Mouse (Mus musculus) myocyte (in vitro differentiated cells): Measurements from ENCODE around the gene Sh3pxd2a. TPM values are rescaled to one million over a fixed set of nuclear protein-coding genes. Genes with fewer than 3 reads are reported as not detected.
A peak's percentile ranks its signal among the peaks of the same experiment; 100 is the strongest.

Source experiments
- H3K27me3 ChIP-seq: one replicate; pipeline ENCODE4 v1.6.1; 2011; ENCODE audit not compliant: control insufficient read depth, insufficient read depth, insufficient read length
- H3K36me3 ChIP-seq: one replicate; pipeline ENCODE4 v1.6.1; 2011; ENCODE audit not compliant: control insufficient read depth, insufficient read depth
- H3K4me2 ChIP-seq: one replicate; pipeline ENCODE4 v1.6.1; 2011; ENCODE audit warnings: low read depth, control low read depth
- H3K4me3 ChIP-seq: one replicate; pipeline ENCODE4 v1.5.1; 2011; ENCODE audit warnings: mild to moderate bottlenecking, control low read depth, moderate library complexity
- H3K79me2 ChIP-seq: one replicate; pipeline ENCODE4 v1.6.1; 2011; ENCODE audit not compliant: control insufficient read depth, insufficient read depth
- H3ac ChIP-seq: one replicate; pipeline ENCODE4 v1.6.1; 2011; ENCODE audit not compliant: control insufficient read depth, insufficient read length
- CEBPB ChIP-seq: IDR thresholded peaks from 2 replicates; pipeline ENCODE4 v1.6.1; 2011; ENCODE audit warnings: mild to moderate bottlenecking, moderate library complexity; ENCODE audit not compliant: poor library complexity, insufficient read depth, severe bottlenecking
- E2F4 ChIP-seq: IDR thresholded peaks from one replicate; pipeline ENCODE4 v1.6.1; 2011; ENCODE audit warnings: mild to moderate bottlenecking, control low read depth, moderate library complexity; ENCODE audit not compliant: insufficient read depth
- MAX ChIP-seq: IDR thresholded peaks from one replicate; pipeline ENCODE4 v1.6.1; 2011; ENCODE audit warnings: low read depth, mild to moderate bottlenecking, control low read depth
- MYOD1 ChIP-seq, 3 experiments: IDR thresholded peaks; one replicate each; pipeline ENCODE4 v1.6.1; 2011; ENCODE audit warnings: control low read depth in 2 of 3, low read depth in 2 of 3, mild to moderate bottlenecking in 2 of 3, moderate library complexity in 1 of 3; ENCODE audit not compliant: insufficient read length in 2 of 3, control insufficient read depth in 1 of 3
- MYOG ChIP-seq, 3 experiments: IDR thresholded peaks; one replicate each; pipeline ENCODE4 v1.6.1; 2011; ENCODE audit warnings: control low read depth in 2 of 3, low read depth in 2 of 3, mild to moderate bottlenecking in 2 of 3; ENCODE audit not compliant: insufficient read length in 2 of 3, control insufficient read depth in 1 of 3, insufficient read depth in 1 of 3
- POLR2A ChIP-seq: IDR thresholded peaks from one replicate; pipeline ENCODE4 v1.6.1; 2011; ENCODE audit warnings: low read depth, mild to moderate bottlenecking, control low read depth, moderate library complexity; ENCODE audit not compliant: insufficient read length
- POLR2AphosphoS2 ChIP-seq: IDR thresholded peaks from one replicate; pipeline ENCODE4 v1.6.1; 2011; ENCODE audit warnings: low read depth, control low read depth; ENCODE audit not compliant: insufficient read length
- REST ChIP-seq: IDR thresholded peaks from one replicate; pipeline ENCODE4 v1.6.1; 2011; ENCODE audit warnings: mild to moderate bottlenecking, control low read depth, moderate library complexity; ENCODE audit not compliant: insufficient read depth, insufficient read length
- SRF ChIP-seq: IDR thresholded peaks from one replicate; pipeline ENCODE4 v1.6.1; 2011; ENCODE audit warnings: low read depth; ENCODE audit not compliant: control insufficient read depth, insufficient read length
- TCF12 ChIP-seq: IDR thresholded peaks from one replicate; pipeline ENCODE4 v1.6.1; 2011; ENCODE audit warnings: mild to moderate bottlenecking, control low read depth; ENCODE audit not compliant: poor library complexity, insufficient read depth, severe bottlenecking
- TCF3 ChIP-seq: IDR thresholded peaks from one replicate; pipeline ENCODE4 v1.6.1; 2011; ENCODE audit warnings: low read depth, control low read depth; ENCODE audit not compliant: insufficient read length
- USF1 ChIP-seq: IDR thresholded peaks from one replicate; pipeline ENCODE4 v1.6.1; 2011; ENCODE audit warnings: low read depth, mild to moderate bottlenecking, control low read depth, moderate library complexity
- polyA plus RNA-seq: library from polyadenylated mRNA; unstranded; fragments of >200 nt; fragmentation: generic; extraction: Trizol; gene quantifications from one replicate; pipeline ENCODE4 v1.2.1, GENCODE M21; 2012; ENCODE audit warnings: missing spikeins

The Sh3pxd2a gene
- polyA plus RNA-seq, 1 experiment: 59.5 TPM

DNA sequence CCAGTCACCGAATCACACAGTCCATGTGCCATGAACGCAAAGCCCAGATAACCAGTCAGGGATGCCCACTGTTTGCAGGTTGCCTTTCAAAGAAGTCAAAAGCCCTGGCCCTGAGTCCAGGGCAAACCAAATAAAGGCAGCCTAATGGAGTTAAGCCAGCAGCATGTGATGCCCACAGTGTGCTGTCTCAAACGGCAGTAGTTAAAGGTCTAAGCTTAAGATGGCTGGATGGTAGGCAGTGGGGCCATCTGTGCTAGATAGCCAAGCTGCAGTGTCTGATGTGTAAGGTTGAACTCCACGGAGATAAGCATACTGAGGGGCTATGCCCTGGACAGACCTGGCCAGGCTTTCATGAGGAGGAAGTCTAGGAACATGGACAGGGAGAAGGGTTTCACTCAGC is 61.7 kb downstream of the Sh3pxd2a start:
- peak overlapping the region; percentile 65 for H3K4me2 ChIP-seq
- H3ac ChIP-seq: no peak overlapping the region
- H3K79me2 ChIP-seq: peaks cover 4% of the 10 kb centered on the region
- no peak overlapping the region for H3K4me3 ChIP-seq
- no peaks in the 10 kb centered on the region for H3K27me3 ChIP-seq
- no peaks in the 10 kb centered on the region for H3K36me3 ChIP-seq
- TF ChIP-seq POLR2AphosphoS2: no peak
- no peak for TF ChIP-seq MYOG (IDR thresholded peaks at IDR 0.05; ENCODE audit: control insufficient read depth in 1 of 3, insufficient read depth in 1 of 3, insufficient read length in 2 of 3, low read depth in 2 of 3)
- no peak for TF ChIP-seq TCF12
- no peak for TF ChIP-seq POLR2A
- no peak for TF ChIP-seq SRF
- no peak for TF ChIP-seq USF1
- TF ChIP-seq MYOD1 (IDR thresholded peaks at IDR 0.05; ENCODE audit: control insufficient read depth in 1 of 3, insufficient read length in 2 of 3, low read depth in 2 of 3): no peak
- no peak for TF ChIP-seq MAX
- no peak for TF ChIP-seq E2F4
- TF ChIP-seq TCF3: no peak
- TF ChIP-seq REST: no peak
- no peak for TF ChIP-seq CEBPB

DNA sequence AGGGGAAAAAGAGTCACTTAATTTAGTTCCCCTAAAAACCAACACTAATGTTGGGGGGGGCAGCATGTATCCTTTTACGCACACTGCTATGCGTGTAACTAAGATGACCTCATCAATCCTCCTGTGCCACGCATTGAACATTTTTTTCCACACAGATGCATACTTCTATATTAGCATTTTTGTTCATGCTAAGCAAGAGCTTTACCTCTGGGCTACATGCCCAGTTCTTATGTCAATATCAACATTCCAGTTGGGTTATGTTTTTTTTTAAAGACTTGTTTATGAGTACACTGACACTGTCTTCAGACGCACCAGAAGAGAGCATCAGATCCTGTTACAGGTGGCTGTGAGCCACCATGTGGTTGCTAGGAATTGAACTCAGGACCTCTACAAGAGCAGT is 64.5 kb downstream of the Sh3pxd2a start:
- Histone ChIP-seq H3K36me3 (peaks cover 3% of the 10 kb centered on the region), H3K79me2 (peaks cover 4% of the 10 kb centered on the region), H3ac (no peak overlapping the region), H3K4me3 (no peak overlapping the region), H3K27me3 (no peaks in the 10 kb centered on the region), H3K4me2 (no peak overlapping the region)
- TF ChIP-seq MAX: no peak
- no peak for TF ChIP-seq POLR2AphosphoS2
- TF ChIP-seq REST: no peak
- no peak for TF ChIP-seq MYOD1 (IDR thresholded peaks at IDR 0.05; ENCODE audit: control insufficient read depth in 1 of 3, insufficient read length in 2 of 3, low read depth in 2 of 3)
- no peak for TF ChIP-seq CEBPB
- TF ChIP-seq USF1: no peak
- TF ChIP-seq POLR2A: no peak
- no peak for TF ChIP-seq SRF
- TF ChIP-seq TCF3: no peak
- no peak for TF ChIP-seq TCF12
- TF ChIP-seq E2F4: no peak
- no peak for TF ChIP-seq MYOG (IDR thresholded peaks at IDR 0.05; ENCODE audit: control insufficient read depth in 1 of 3, insufficient read depth in 1 of 3, insufficient read length in 2 of 3, low read depth in 2 of 3)

DNA sequence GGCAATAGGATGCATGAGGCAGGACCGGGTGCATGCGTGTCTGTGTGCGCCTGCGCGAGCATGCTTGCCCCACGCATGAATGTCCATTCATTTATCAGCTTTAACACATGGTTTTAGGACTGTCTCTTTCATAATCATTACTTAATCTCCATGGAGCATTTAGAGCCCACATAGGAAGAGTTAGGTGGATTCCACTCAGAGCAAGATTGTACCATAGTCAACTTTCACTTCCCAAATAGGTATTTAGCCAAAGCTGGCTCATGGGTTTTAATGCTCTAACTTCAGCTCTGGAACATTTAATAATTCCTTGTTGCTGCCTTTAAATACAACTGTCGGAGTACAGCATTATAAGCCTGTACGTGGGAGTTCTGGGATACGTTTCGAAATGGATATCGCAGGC is 65.2 kb downstream of the Sh3pxd2a start:
- Histone ChIP-seq H3K4me3 (no peak overlapping the region), H3K36me3 (peaks cover 3% of the 10 kb centered on the region), H3K27me3 (no peaks in the 10 kb centered on the region), H3K79me2 (peaks cover 4% of the 10 kb centered on the region), H3ac (no peak overlapping the region), H3K4me2 (no peak overlapping the region)
- TF ChIP-seq SRF (no peak), POLR2AphosphoS2 (no peak), CEBPB (no peak), REST (no peak), TCF12 (no peak), POLR2A (no peak), TCF3 (no peak), E2F4 (no peak), USF1 (no peak), MAX (no peak), MYOD1 (IDR thresholded peaks at IDR 0.05; ENCODE audit: control insufficient read depth in 1 of 3, insufficient read length in 2 of 3, low read depth in 2 of 3) (no peak), MYOG (IDR thresholded peaks at IDR 0.05; ENCODE audit: control insufficient read depth in 1 of 3, insufficient read depth in 1 of 3, insufficient read length in 2 of 3, low read depth in 2 of 3) (no peak)

DNA sequence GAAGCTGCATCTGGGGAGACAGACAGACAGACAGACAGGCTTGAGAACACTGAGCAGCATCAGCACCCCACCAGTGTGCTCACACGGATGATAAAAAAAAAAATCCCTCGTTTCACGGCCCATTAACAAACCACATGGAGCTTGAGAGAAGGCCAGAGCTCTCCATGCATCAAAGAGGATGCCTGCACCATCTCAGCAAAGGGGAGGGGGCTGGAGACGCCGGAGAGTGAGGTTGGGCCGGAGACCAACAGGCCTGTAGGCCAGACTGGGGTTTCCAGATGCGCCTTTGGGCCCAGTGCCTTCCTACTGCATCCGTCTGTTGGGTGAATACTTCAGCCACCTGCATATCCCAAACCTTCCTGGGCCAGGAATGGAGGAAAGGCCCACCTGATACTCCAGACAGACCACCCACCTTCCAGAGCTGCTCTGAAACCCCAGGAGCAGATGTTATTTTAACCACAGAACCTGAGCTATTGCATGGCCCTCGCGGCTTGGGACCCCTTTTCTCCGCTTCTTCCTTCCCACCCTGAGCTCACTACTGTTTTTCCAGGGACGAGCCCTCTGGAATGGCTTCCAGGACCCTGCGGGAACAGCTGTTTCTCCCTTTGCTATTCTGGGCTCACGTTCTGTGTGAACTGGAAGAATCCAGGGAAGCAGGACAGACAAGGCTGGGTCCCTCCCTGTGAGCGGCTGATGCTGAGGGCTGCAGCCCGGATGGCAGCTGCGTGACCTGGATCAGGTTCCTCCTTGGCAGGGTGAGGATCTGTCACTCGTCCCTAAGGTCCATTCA is 66.1 kb downstream of the Sh3pxd2a start:
- Histone ChIP-seq H3ac (no peak overlapping the region), H3K79me2 (peaks cover 4% of the 10 kb centered on the region), H3K27me3 (no peaks in the 10 kb centered on the region), H3K36me3 (peaks cover 3% of the 10 kb centered on the region), H3K4me2 (no peak overlapping the region), H3K4me3 (no peak overlapping the region)
- no peak for TF ChIP-seq CEBPB
- no peak for TF ChIP-seq SRF
- peak in 2 of 3 experiments; percentile 63 to 82 for TF ChIP-seq MYOD1 (IDR thresholded peaks at IDR 0.05; ENCODE audit: control insufficient read depth in 1 of 3, insufficient read length in 2 of 3, low read depth in 2 of 3)
- TF ChIP-seq MYOG (IDR thresholded peaks at IDR 0.05; ENCODE audit: control insufficient read depth in 1 of 3, insufficient read depth in 1 of 3, insufficient read length in 2 of 3, low read depth in 2 of 3): peak; percentile 45 to 85 (median 51)
